In genomic region chrX:166867692-166868091, GRCm38 (mm10) we compare ENCODE assay signal across 14 mouse cellular contexts.
"Had no signal": no experiment of that assay in that cellular context is flagged by ENCODE, and none has a peak within 500 bp of the region (broad histone marks: within the 10 kb centered on the region; RNA-seq: fewer than 3 reads in every experiment).

No protein-coding gene starts in this region.

- ATAC-seq: midbrain, embryonic 13.5 days; midbrain, embryonic 15.5 days had no signal

- DNase-seq: lung, adult 18-20 months; lung, embryonic 14.5 days; lung, postnatal 14 days; lung, postnatal 36 days; retina, postnatal 1 day; right cerebral cortex, adult 18-20 months; right cerebral cortex, postnatal 25 days; right cerebral cortex, postnatal 4 days; spleen, adult 18-20 months; thymus, adult 18-20 months; thymus, postnatal 14 days; thymus, postnatal 36 days had no signal
